Mouse (Mus musculus) lung, postnatal 25 days (tissue): ENCODE measurements at regions not wholly inside any gene's neighbourhood (a gene's known extent, or its start where the extent isn't known, plus 50 kb on each side); places are given as distances from the start of the nearest gene placed in this dataset.
"Not testable (repeated sequence)": the region's sequence is repeated elsewhere in the genome, so short reads cannot be mapped to it uniquely, and the experiment has no call there.

ENCODE experiments used
- DNase-seq: peaks from one replicate; pipeline ENCODE4 v3.0.0; 2022; ENCODE audit warnings: low spot score

DNA sequence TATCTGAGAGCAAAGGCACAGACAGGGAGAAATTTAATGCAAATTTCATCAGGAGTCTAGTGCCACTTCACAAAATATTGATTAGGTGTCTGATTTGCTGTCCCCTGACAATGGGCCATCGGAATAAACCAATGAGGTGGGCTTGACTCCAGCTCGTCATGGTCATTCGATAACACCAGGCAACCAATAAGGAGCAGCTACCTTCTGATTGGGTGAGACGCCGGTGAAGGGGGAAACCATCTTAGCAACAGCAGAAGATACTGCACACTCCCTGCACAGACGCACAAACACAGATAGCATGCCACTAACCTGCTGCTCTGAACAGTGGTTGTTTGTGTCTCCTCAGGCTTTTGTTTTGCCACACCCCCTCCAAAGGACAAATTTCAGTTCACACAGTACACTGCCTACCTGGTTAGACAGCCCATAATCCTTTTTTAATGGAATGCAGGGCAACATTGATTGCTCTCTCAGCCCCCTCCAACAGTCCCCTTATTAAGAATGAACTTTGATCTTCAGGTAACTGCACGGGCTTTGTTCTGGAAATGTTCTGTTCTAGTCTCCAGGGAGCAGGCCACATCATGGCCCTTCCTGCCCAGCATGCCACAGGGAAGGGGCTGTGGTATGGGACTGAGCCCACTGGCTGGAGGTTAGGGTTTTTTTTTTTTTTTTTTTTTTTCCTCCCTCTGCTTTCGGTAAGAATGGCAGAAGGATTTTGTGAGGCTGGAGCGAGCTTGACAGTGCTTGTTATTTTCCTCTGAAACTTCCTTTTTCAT is 285.1 kb upstream of the Ubash3b start:
- no peak for DNase-seq

DNA sequence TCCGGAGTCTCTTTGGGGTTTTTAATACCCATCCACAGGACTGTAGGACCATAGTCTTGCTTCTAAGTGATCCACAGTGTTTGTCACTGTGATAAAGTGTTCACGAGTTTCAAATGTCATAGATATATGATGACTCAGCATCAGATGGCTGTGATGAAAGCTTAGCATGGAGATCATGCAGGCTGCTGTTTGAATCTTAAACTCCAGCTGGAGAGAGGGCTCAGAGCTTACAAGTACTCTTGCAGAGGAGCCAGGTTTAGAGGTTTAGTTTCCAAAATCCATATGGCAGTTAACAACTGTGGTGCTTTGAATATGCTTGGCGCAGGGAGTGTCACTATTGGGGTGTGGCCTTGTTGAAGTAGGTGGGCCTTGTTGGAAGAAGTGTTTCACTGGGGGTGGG is 280.9 kb upstream of the Ubash3b start:
- no peak for DNase-seq

DNA sequence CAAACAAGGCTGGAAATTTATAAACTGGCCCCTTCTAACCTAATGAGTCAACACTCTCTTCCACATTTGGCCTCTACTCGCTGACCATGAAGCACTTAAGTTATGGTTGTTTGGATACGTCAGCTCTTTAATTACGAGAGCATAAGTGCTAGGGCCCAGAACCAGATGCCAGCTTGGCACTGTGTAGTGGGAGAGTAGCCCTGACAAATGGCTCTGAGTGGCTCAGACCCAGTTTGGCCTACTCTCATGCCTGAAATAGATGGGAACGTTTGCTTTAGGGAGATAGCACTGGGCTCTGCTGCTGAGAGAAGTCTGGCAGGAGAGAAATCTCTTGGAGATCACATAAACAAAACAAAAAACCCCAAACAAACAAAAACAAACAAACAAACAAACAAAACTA is 278.5 kb upstream of the Ubash3b start:
- DNase-seq = peak; percentile 5

DNA sequence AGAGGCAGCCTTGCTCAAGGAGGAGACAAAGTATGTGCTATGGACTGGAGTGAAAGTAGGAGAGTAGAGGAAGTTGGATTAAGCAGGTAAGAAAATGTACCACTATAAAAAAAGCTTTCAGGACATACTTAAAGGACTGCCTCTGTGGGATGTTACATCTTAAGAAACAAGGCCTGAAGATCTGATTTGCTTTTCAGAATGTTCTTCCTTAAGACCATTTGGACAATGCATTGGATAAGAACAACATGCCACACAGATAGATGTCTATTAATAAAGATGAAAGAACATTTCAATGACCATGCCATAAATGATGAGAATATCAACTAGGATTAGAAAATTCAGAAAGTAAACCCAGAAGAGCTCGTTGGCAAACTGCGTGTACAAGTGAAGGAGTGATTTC is 276.6 kb upstream of the Ubash3b start:
- no peak for DNase-seq

DNA sequence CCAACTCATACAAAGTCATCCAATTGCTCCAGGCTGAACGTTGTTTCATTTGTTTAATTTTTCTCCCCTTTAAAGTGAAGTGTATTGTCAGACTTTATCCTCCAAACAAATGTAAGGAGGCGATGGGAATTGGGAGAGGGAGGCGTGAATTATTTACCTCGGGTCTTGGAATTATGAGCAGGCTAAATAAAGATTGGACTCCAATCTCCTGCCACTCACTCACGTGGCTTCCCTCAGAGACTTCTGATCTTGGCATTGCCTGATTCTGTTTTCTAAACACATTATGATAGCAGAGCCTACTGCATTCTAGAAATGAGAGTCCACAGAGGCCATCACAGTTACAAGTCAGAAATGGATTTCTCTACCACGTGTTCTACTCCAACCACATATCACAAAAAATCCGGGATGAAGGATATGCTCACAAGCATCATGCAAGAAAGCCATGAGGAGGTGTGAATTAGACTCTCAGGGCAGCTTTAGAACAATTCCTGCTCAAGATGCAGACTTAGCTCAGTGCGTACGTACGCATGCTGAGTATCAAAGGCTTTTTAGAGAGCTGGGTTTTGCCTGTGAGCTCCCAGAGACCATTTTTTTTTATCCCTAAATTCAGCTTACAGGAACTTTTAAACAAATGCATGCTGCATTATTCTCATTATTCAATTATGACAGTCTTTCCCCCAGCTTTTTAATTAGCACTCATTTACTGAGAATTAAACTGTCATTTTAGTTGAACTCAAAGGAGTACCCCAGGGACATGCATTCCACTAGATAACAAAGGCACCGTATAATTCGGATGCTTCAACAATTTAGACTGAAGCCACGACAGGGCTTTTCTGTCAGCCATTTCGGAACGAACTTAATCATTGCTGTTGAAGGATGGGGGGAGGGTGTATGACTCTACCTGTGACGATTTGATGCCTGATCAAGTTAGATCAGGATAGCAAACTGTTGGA is 269.2 kb upstream of the Ubash3b start:
- no peak for DNase-seq

DNA sequence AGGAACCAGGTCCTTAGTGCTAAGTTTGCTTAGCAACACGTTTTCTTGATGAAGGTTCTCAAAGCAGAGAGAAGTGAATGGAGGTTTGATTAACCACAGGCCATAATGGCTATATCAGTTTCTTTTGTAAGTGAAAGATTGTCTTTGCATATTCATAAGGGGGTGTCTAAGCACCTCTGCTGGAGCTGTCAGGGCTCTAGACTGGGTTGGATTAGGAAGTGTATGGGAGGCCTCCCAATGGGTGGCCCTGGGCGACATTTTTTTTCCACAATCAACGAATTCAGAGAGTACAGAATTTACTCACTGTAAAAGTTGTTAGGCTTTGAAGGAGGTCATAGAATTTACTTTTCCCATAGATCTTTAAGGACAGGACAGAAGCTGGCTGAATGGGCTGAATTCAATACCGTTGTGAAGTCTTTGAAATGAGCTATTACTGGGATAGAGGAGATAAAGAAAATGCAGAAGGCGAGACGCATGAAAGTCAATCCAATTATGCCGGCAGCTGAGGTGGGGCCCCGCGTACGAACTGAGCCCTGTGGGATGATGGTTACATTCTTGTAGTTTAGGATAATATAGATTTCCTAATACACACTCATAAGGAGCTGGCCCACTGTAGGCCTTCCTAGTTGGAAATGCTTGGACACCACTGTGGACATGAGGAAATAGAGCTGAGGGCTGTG is 268.4 kb upstream of the Ubash3b start:
- DNase-seq = no peak

DNA sequence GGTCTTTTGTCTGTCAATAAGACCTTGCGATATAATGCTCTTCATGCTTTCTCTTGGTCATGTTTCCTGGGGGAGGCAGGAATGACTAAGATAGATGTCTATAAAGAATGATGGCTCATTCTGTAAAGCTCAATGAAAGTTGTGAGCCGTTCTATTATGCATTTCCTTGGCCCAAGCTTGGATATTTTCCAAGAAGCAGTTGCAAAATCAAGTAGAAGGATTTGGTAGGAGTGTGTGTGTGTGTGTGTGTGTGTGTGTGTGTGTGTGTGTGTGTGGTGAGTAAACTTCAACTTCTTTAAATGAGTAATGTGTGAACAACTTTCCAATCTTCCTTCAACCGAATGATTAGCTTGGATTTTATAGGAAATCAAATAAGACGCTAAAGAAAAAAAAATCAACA is 267.7 kb upstream of the Ubash3b start:
- DNase-seq = peak; percentile 10

DNA sequence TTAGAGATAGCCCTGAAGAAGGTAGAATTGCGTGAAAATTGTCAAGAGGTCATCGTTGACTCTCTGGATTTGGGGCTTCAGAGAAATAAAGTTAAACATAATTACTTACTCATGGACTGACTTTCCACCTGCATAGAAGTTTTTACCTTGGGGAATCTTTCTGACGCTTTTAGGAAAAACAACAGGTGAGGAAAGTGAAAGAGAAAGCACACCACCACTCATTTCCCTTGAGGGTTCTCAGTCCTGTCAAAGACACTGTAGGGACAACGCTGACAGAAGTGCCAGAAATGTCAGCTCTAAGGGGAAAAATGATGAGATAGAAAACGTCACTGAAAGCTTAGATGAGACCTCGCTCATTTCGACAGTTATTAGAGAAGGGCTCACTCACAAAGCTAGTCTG is 265.2 kb upstream of the Ubash3b start:
- DNase-seq = no peak

DNA sequence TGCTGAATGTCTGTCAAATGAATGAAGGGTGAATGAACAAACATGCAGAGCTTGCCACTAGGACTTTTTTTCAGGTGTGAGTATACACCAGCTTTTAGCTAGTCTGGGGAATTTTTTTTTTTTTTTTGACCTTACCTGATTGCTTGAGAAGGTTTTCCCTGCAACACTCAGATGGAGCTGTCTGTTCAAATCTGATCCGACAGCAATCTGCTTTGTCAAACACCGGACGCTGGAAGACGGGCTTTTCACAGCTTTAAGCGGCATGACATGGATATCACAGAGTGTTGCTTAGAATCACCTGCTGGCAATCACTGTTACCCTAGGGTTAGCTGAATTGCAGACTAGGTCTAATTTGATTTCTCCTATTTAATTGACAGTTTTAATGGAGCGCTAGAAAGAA is 263.7 kb upstream of the Ubash3b start:
- no peak for DNase-seq

DNA sequence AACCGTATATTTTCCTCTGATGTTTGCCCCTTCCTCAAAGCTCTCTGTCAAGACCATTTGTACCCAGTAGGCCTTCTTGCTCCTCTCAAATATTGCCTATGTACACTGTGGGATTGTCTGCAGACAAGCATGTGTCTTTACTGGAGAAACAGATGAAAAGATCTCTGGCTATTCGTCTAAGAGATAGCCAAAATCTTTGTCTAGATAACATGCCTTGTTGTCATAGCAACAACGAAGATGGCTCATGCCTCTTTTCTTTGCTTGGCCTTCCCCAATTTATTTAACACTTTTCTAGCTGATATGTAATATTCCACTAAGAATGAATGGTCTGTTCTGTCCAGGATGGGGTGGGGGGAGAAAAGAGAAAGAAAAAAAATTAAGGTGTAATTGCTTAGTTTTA is 252.3 kb upstream of the Ubash3b start:
- DNase-seq = no peak

DNA sequence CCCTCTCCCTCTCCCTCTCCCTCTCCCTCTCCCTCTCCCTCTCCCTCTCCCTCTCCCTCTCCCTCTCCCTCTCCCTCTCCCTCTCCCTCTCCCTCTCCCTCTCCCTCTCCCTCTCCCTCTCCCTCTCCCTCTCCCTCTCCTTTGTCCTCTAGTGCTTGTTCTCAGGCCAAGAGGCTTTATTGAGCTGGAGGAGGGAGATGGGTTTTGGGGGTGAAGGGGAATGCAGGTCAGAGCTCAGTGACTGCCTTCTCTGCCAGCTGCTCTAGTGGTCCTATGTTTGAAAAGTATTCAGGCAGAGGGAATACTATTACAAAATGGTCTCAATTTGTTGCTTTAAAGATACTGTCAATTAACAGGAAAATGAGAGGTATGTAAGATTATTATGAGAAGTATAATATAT is 251.6 kb upstream of the Ubash3b start:
- DNase-seq = not testable (repeated sequence)

DNA sequence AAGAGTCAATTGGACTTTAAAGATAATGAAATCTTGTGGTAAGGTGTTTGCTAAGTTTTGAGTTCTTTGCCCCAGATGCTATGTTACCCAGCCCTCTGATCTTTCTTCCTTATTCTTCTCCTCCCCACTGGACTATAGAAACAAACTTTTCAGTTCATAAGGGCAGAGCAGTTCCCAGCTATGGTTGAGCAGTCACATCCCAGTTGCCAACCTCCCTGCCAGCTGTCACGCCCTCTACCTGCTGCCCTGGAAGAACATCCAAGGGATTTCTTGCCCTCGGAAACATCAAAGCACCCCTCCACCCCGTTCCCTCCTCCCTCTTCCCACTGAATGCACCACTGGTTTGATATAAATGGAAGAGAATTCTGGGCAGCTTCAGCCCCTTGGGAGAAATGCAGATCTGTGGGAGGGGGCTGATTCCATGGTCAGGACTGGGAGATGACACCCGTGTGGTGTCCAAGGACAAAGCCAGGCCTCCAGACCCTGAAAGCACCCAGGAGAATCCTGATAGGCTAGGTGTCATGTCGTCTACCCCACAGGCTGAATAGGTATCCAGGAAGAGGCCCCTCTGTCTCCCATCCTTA is 250.8 kb upstream of the Ubash3b start:
- DNase-seq = no peak

DNA sequence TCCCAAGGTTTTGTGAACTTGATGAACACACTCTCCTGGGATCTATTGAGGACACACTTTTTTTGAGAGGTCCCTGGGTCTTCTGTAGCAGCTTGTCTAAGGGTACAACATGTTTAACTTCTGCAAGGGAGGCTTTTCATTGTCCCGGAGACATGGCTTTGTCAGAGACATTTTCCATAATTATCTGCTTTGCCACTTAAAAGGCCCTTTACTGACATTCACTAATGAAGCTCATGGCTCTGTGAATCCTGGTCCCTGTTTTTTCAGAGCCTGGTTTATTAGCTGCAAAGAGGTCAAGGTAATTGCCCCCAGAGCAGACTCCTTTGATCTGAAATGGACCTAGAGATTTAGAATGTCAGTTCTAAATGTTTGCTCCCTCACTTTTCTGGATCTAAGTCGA is 246.8 kb upstream of the Ubash3b start:
- DNase-seq = no peak

DNA sequence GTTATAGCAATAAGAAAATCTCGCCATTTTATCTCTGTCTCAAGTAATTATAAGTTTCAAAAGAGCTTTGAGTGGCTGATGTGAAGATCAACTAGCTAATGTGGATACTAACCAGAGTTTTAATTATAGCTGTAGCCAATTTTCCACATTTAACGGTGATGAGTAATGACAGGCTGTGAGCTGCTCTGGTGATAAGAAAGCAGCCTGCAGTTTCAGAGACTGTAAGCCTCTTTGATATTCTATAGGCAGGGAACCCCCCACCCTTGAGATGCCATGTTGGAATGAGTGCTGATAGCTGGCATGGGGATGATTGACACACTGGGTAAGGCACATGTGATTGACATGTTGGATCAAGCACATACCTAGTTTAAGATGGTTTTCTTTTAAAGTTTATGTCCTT is 245.6 kb upstream of the Ubash3b start:
- no peak for DNase-seq

DNA sequence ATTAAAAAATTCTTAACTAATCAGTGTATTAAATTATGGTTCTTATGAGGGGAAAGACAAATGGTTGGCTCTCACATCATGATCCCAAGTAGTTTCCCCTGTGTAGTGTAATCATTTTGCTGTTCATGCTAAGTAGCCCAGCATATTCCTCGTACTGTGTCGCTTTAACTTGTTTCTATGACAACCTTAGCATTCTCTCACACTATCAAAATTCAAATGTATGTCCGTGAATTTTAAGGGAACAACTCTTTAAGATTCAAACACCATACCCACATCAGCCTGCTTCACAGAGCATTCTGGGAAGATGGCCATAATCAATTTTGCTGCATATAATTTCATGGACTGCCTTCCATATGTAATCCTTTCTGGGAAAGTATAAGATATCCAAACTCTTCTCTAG is 241.4 kb upstream of the Ubash3b start:
- no peak for DNase-seq

DNA sequence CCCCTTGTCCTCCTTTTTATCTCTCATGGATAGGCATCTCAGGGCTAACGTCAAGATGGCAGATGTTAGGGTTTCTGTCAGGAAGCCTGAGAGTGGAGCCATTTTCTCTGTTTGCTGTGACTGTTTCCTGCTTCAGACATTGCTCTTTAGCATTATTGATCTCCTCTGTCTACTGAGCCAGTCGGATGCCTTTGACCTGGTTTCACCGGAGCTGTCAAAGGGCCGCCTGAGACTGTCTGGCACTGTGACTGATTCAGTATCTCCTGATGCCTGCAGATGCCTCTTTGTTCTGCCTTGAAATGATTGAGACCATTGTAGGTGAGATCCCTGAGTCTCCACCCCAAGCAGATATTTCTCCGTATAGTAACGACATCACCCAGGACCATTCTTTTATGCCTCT is 239.5 kb upstream of the Ubash3b start:
- DNase-seq = no peak

DNA sequence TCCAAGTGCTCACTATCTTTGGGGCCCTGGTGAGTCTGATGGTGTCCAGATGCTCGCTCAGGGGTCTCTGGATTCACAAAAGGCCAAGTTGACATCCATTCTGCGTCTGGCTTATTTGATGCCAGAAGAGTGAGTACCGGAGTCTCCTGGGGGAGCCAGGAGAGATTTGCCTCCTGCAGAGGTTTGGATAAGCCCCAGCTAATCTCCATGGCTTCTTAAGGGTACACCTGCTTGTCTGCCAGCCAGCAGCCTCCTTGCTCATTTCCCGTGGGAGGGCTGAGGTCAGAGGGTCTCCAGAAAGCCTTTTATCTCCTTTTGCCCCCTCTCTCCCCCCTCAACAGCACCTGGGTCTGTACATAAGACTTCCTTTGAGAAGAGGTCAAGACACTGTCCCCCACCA is 234.0 kb upstream of the Ubash3b start:
- no peak for DNase-seq

DNA sequence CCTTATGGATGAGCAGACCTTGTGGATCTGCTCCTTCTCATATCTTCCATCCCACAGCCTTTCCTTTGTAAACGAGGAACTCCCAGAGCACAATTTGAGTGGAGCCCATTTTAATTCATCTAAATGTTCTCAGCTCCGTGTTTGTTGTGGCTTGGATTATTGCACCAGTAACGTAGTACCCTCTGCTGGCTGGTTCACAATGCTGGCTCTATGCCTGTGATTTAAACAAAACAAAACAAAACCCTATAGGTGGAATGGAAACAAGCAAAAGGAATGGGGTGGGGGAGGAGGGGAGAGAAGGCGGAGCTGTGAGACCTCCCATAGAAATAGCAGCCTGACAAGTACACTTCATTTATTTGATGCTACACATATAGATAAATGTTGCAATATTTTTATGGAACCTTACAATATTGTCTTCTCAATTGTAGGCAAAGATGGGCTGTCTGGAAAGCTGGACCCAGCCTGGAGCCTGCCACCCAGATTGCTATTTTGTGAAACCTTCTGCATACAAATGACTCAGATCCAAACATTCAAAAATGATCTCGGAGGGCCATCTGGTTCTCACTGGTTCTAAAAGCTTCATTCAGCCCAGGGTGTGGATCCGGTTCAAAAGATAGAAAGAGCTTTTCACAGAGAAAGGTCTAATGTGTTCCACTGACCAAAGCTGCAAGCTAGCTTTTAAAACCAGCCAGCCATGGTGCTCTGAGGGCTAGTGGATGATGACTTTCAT is 230.3 kb upstream of the Ubash3b start:
- no peak for DNase-seq

DNA sequence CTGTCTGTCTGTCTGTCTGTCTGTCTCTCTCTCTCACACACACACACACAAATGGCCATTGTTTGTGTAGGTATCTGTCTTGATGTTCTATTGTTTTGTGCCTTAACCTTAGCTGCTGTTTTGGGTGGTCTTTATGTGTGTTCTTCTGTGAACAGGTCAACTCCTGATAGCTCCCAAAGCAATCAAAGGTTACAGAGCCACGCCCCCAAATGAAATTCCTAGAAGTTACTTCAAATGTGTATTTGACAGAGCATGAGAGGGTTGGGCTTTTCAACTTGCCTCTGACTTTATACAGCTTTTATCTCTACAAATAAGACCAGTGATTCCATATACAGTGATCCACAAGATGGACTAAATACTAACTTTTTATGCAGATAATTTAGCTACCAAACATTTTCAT is 217.8 kb upstream of the Ubash3b start:
- DNase-seq = no peak

DNA sequence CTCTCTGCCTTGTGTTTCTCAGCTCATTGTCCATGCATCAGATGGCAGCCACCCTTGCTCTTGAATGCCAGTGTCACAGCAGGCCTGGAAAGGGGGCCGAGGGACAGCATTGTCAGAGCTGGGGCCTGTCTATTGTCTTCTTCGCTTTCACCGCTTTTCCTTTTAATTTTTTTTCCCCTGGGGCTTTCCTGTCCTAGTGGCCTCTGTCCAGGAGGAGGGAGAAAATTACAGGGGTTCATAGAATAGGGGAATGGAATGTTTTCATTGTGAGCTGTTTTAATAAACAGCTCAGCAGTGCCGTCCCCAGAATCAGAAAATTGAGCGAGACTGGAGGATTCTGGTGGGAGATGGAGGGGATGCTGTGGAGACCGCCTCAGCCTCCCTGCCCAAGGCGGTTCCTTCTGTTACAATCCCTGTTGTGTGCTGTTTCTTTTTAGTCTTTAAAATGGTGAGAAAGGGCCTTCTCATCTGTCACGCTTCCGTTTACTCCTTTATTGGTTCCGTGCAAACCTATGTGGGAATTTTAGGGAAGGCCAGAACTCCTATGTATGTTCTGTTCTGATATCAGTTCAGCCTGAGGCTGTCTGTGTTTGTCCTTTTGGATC is 217.2 kb upstream of the Ubash3b start:
- no peak for DNase-seq
